Mouse (Mus musculus) lung, postnatal 0 days (tissue): ENCODE measurements around the gene Hist3h2a. TPM values are rescaled to one million over a fixed set of nuclear protein-coding genes. Genes with fewer than 3 reads are reported as not detected.
A peak's percentile ranks its signal among the peaks of the same experiment; 100 is the strongest.

Source experiments
- ATAC-seq: fragments of 200-750 bp; cut with Nextera tagmentation; 2 replicates; pipeline ENCODE4 v1.8.0; 2017; ENCODE audit warnings: moderate library complexity
- DNase-seq: peaks from one replicate; pipeline ENCODE4 v3.0.0-alpha.2; 2016; ENCODE audit warnings: low spot score
- H3K27ac ChIP-seq: fragments of 300-500 bp; sonication (generic); 2 replicates; pipeline ENCODE4 v1.5.1; 2014; ENCODE audit warnings: antibody characterized with exemption, mild to moderate bottlenecking, low read length, mixed read lengths
- H3K27me3 ChIP-seq: fragments of 300-500 bp; sonication (generic); replicated peaks from 2 replicates; pipeline ENCODE4 v1.6.1; 2014; ENCODE audit warnings: low read length, mixed read lengths; ENCODE audit not compliant: insufficient read depth
- H3K36me3 ChIP-seq: fragments of 300-500 bp; sonication (generic); 2 replicates; pipeline ENCODE4 v1.6.1; 2014; ENCODE audit warnings: low read length, mixed read lengths; ENCODE audit not compliant: insufficient read depth
- H3K4me1 ChIP-seq: fragments of 300-500 bp; sonication (generic); 2 replicates; pipeline ENCODE4 v1.6.1; 2014; ENCODE audit warnings: antibody characterized with exemption, low read depth, low read length, mixed read lengths; ENCODE audit not compliant: insufficient read depth
- H3K4me2 ChIP-seq: fragments of 300-500 bp; sonication (generic); replicated peaks from 2 replicates; pipeline ENCODE4 v1.6.1; 2014; ENCODE audit warnings: low read depth, mild to moderate bottlenecking, low read length, moderate library complexity, mixed read lengths
- H3K4me3 ChIP-seq: fragments of 300-500 bp; sonication (generic); 2 replicates; pipeline ENCODE4 v1.5.1; 2014; ENCODE audit warnings: low read depth, low read length
- H3K9ac ChIP-seq: fragments of 300-500 bp; sonication (generic); replicated peaks from 2 replicates; pipeline ENCODE4 v1.6.1; 2014; ENCODE audit warnings: low read depth, mild to moderate bottlenecking
- H3K9me3 ChIP-seq: fragments of 300-500 bp; sonication (generic); 2 replicates; pipeline ENCODE4 v1.6.1; 2016; ENCODE audit warnings: low read length, mixed read lengths
- CTCF ChIP-seq: IDR thresholded peaks from 2 replicates; pipeline ENCODE4 v1.5.1; 2016; ENCODE audit warnings: antibody characterized with exemption, mild to moderate bottlenecking
- EP300 ChIP-seq: IDR thresholded peaks from 2 replicates; pipeline ENCODE4 v1.6.1; 2016; ENCODE audit warnings: antibody characterized with exemption, mild to moderate bottlenecking, control low read depth
- WGBS: fragments of 180-500 bp; shearing (Covaris S2); extraction: QIAGEN DNeasy Blood & Tissue Kit; methylation state at CpG from one replicate; pipeline ENCODE4 v1.1.7; 2014; 5-methylcytosine and 5-hydroxymethylcytosine counted together
- polyA plus RNA-seq: library from polyadenylated mRNA; unstranded; fragments of >200 nt; fragmentation: Nextera tagmentation; extraction: Ambion mirVana; gene quantifications from 2 replicates; pipeline ENCODE4 v1.2.1, GENCODE M21; 2015

Hist3h2a gene
- polyA plus RNA-seq, 1 experiment from 2014 or later, result 21.6 TPM

- Histone ChIP-seq H3K4me1 (no peaks in the 10 kb centered on the region), H3K27me3 (peaks cover 3% of the 10 kb centered on the region; the same call in 1 of the 2 replicates), H3K36me3 (peaks cover 16% of the 10 kb centered on the region), H3K4me2 (no peak overlapping the region), H3K4me3 (no peak overlapping the region), H3K9me3 (no peaks in the 10 kb centered on the region), H3K9ac (no peak overlapping the region), H3K27ac (no peak overlapping the region)
- DNase-seq (no peak), ATAC-seq (no peak)
- TF ChIP-seq CTCF (no peak), EP300 (no peak)
- WGBS, result 88% methylated on average over 17 of the region's 17 CpGs
Observed at GRCm38 (mm10) chr11:58990141-58990540, 35.7 kb downstream of the Hist3h2a start.

- H3K4me1 ChIP-seq, result no peaks in the 10 kb centered on the region
- ATAC-seq (no peak), DNase-seq (no peak)
- no peak overlapping the region for H3K27ac ChIP-seq
- H3K9me3 ChIP-seq, result no peaks in the 10 kb centered on the region
- H3K4me3 ChIP-seq, result no peak overlapping the region
- H3K27me3 ChIP-seq, result peaks cover 4% of the 10 kb centered on the region; the same call in 1 of the 2 replicates
- TF ChIP-seq EP300, result no peak
- TF ChIP-seq CTCF, result no peak
- peaks cover 12% of the 10 kb centered on the region for H3K36me3 ChIP-seq
- H3K9ac ChIP-seq, result no peak overlapping the region
- H3K4me2 ChIP-seq, result no peak overlapping the region
- WGBS, result 60% methylated on average over 9 of the region's 9 CpGs
Observed at GRCm38 (mm10) chr11:58990794-58991193, 36.3 kb downstream of the Hist3h2a start.

DNA sequence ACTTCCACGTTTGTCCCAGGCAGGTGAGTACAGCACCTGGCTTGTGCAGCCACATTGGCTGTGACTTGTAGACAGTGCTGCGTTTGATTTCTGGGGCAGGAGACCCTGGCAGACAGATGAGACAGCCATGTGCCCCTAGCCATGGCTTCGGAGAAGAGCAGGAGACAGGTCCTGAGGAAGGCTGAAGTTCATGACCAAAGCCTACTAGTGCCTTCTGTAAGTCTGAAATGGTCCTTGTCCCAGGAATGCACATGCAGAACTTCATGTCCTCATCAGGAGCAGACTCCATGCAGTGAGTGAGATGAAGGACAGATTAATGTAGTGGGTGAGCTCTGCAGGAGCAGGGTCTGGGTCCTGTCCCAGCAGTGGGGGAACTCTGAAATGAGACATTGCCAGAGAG, 37.4 kb downstream of the Hist3h2a start:
- Histone ChIP-seq H3K27me3 (peaks cover 4% of the 10 kb centered on the region; the same call in 1 of the 2 replicates), H3K36me3 (peaks cover 4% of the 10 kb centered on the region; the same call in 1 of the 2 replicates), H3K4me1 (no peaks in the 10 kb centered on the region), H3K27ac (no peak overlapping the region), H3K9me3 (no peaks in the 10 kb centered on the region), H3K4me2 (no peak overlapping the region), H3K4me3 (no peak overlapping the region), H3K9ac (no peak overlapping the region)
- ATAC-seq, result no peak
- no peak for DNase-seq
- whole genome bisulfite sequencing, result 77% methylated on average over 3 of the region's 3 CpGs
- TF ChIP-seq EP300, result no peak
- TF ChIP-seq CTCF, result no peak

- no peak for DNase-seq
- no peaks in the 10 kb centered on the region for H3K4me1 ChIP-seq
- no peak overlapping the region for H3K27ac ChIP-seq
- no peak overlapping the region for H3K4me2 ChIP-seq
- no peak overlapping the region for H3K4me3 ChIP-seq
- TF ChIP-seq EP300 (no peak), CTCF (no peak)
- peaks cover 4% of the 10 kb centered on the region; the same call in 1 of the 2 replicates for H3K27me3 ChIP-seq
- no peak for ATAC-seq
- H3K9ac ChIP-seq, result no peak overlapping the region
- WGBS, result 62% methylated on average over 6 of the region's 6 CpGs
- no peaks in the 10 kb centered on the region for H3K9me3 ChIP-seq
- H3K36me3 ChIP-seq, result peaks cover 4% of the 10 kb centered on the region; the same call in 1 of the 2 replicates
Observed at GRCm38 (mm10) chr11:58993091-58993670, 38.7 kb downstream of the Hist3h2a start.

GRCm38 (mm10) chr11:58994337-58994826, 39.9 kb downstream of the Hist3h2a start:
- TF ChIP-seq EP300 (no peak), CTCF (peak; percentile 51)
- WGBS, result 2% methylated on average over 28 of the region's 35 CpGs
- Histone ChIP-seq H3K27me3 (peaks cover 4% of the 10 kb centered on the region; the same call in 1 of the 2 replicates), H3K36me3 (peaks cover 4% of the 10 kb centered on the region; the same call in 1 of the 2 replicates), H3K4me3 (peak overlapping the region; percentile 14; the same call in 1 of the 2 replicates), H3K9ac (no peak overlapping the region), H3K4me1 (no peaks in the 10 kb centered on the region), H3K27ac (no peak overlapping the region), H3K9me3 (no peaks in the 10 kb centered on the region), H3K4me2 (peak overlapping the region; percentile 53)
- ATAC-seq (peak; percentile 87), DNase-seq (peak; percentile 81)

- no peak overlapping the region for H3K4me3 ChIP-seq
- no peak overlapping the region for H3K27ac ChIP-seq
- H3K4me1 ChIP-seq, result no peaks in the 10 kb centered on the region
- TF ChIP-seq EP300, result no peak
- no peaks in the 10 kb centered on the region; the same call in 1 of the 2 replicates for H3K36me3 ChIP-seq
- H3K4me2 ChIP-seq, result no peak overlapping the region
- 77% methylated on average over 9 of the region's 9 CpGs for whole genome bisulfite sequencing
- H3K9ac ChIP-seq, result no peak overlapping the region
- DNase-seq (no peak), ATAC-seq (no peak)
- no peaks in the 10 kb centered on the region for H3K9me3 ChIP-seq
- peaks cover 4% of the 10 kb centered on the region; the same call in 1 of the 2 replicates for H3K27me3 ChIP-seq
Observed at GRCm38 (mm10) chr11:58995061-58995806, 40.7 kb downstream of the Hist3h2a start.
